8 mouse cellular contexts compared by ENCODE assay signal in genomic region chr5:24602751-24603343, GRCm38 (mm10). TPM values are rescaled to one million over a fixed set of nuclear protein-coding genes. Genes with fewer than 3 reads are reported as not detected.
DNase-seq lines count a peak whose midpoint lies in the region; ATAC-seq lines count a peak whose summit lies in the region.
"Had no signal": no experiment of that assay in that cellular context is flagged by ENCODE, and none has a peak within 500 bp of the region (broad histone marks: within the 10 kb centered on the region; RNA-seq: fewer than 3 reads in every experiment).

No protein-coding gene starts in this region.

- peak; percentile 85 for DNase-seq in R1 (ENCODE audit: low read depth, low spot score)
- peak; percentile 87 for DNase-seq in forebrain, embryonic 14.5 days (ENCODE audit: low spot score)
- peak; percentile 89 to 91 for DNase-seq in heart, postnatal 36 days
- peak; percentile 79 for DNase-seq in limb, embryonic 10.5 days (ENCODE audit: low spot score)
- DNase-seq in urinary bladder, postnatal 4 days (ENCODE audit: low spot score in 2 of 2) = peak; percentile 84 to 86

- intact Hi-C loops in heart, postnatal 36 days (cut with DNase I) = loop anchor here (5.0 kb wide), 1 partner anchor 151 kb away; the partner anchor contains the start of gene Agap3

- no peaks in the 10 kb centered on the region for H3K27me3 ChIP-seq in forebrain, embryonic 14.5 days (replicated peaks; ENCODE audit: control insufficient read depth, insufficient read depth, low read length)
- H3K27me3 ChIP-seq in limb, embryonic 10.5 days (ENCODE audit: low read depth, poor library complexity, severe bottlenecking) = peaks cover 42% of the 10 kb centered on the region
- 0 out of 2 replicates have a peak, but pooled peaks cover 4% of the 10 kb centered on the region for H3K27me3 ChIP-seq in midbrain, embryonic 12.5 days

- no peaks in the 10 kb centered on the region for H3K9me3 ChIP-seq in forebrain, embryonic 14.5 days (replicated peaks; ENCODE audit: control insufficient read depth, low read length)
- H3K9me3 ChIP-seq in limb, embryonic 10.5 days (replicated peaks) = no peaks in the 10 kb centered on the region
- H3K9me3 ChIP-seq in midbrain, embryonic 12.5 days = no peaks in the 10 kb centered on the region

- peaks cover 74% of the 10 kb centered on the region for H3K4me1 ChIP-seq in forebrain, embryonic 14.5 days (ENCODE audit: control insufficient read depth, insufficient read depth, low read length)
- peaks cover 89% of the 10 kb centered on the region for H3K4me1 ChIP-seq in limb, embryonic 10.5 days
- H3K4me1 ChIP-seq in midbrain, embryonic 12.5 days = peaks cover 80% of the 10 kb centered on the region

- H3K36me3 ChIP-seq in forebrain, embryonic 14.5 days (ENCODE audit: control insufficient read depth, insufficient read depth, low read length) = no peaks in the 10 kb centered on the region
- no peaks in the 10 kb centered on the region for H3K36me3 ChIP-seq in limb, embryonic 10.5 days
- no peaks in the 10 kb centered on the region for H3K36me3 ChIP-seq in midbrain, embryonic 12.5 days

- 2% methylated on average over 16 of the region's 16 CpGs for WGBS in forebrain, embryonic 14.5 days
- 1% methylated on average over 16 of the region's 16 CpGs for WGBS in limb, embryonic 10.5 days
- WGBS in midbrain, embryonic 12.5 days = under 1% methylated on average over 16 of the region's 16 CpGs

- H3K4me2 ChIP-seq in forebrain, embryonic 14.5 days (ENCODE audit: low read length) = peak overlapping the region; percentile 94
- peak overlapping the region; percentile 72 for H3K4me2 ChIP-seq in midbrain, embryonic 12.5 days (replicated peaks)

- ATAC-seq in cerebellum, adult (ENCODE audit: insufficient number of reproducible peaks, low FRiP score, low TSS enrichment) = peak; percentile 23; the same call in 1 of the 2 replicates
- ATAC-seq in forebrain, embryonic 14.5 days = peak; percentile 24; the same call in 1 of the 2 replicates
- ATAC-seq in midbrain, embryonic 12.5 days (ENCODE audit: low FRiP score, low read depth) = peak; percentile 20

- H3K4me3 ChIP-seq in forebrain, embryonic 14.5 days (ENCODE audit: low read depth, low read length) = peak overlapping the region; percentile 57
- H3K4me3 ChIP-seq in limb, embryonic 10.5 days = peak overlapping the region; percentile 65
- H3K4me3 ChIP-seq in midbrain, embryonic 12.5 days = peak overlapping the region; percentile 64

- H3K9ac ChIP-seq in forebrain, embryonic 14.5 days (ENCODE audit: low read length) = peak overlapping the region; percentile 84
- peak overlapping the region; percentile 86 for H3K9ac ChIP-seq in midbrain, embryonic 12.5 days (replicated peaks)

- peak overlapping the region; percentile 99 for H3K27ac ChIP-seq in forebrain, embryonic 14.5 days (ENCODE audit: low read depth, low read length)
- H3K27ac ChIP-seq in limb, embryonic 10.5 days = peak overlapping the region; percentile 97
- H3K27ac ChIP-seq in midbrain, embryonic 12.5 days (replicated peaks) = peak overlapping the region; percentile 99

RNA-seq across cellular contexts. Expression of gene Chpf2, which starts 16.3 kb away (rescaled TPM):
- 10.6 and 13.8 TPM in 2 replicates for polyA plus RNA-seq in forebrain, embryonic 14.5 days (2014; fragmentation: Nextera tagmentation; extraction: Ambion mirVana)
- 10 to 100 TPM; 10.8 to 11.6 TPM for total RNA-seq in heart, postnatal 36 days (2021)
- polyA plus RNA-seq in limb, embryonic 10.5 days (2016; fragmentation: Nextera tagmentation; extraction: Ambion mirVana) = 15.1 and 19.0 TPM in 2 replicates
- polyA plus RNA-seq in midbrain, embryonic 12.5 days (2016; fragmentation: Nextera tagmentation; extraction: Ambion mirVana) = 18.3 and 22.1 TPM in 2 replicates

RNA-seq across cellular contexts. Expression of gene Smarcd3, which starts 21.4 kb away (rescaled TPM):
- 170 and 177 TPM in 2 replicates for polyA plus RNA-seq in forebrain, embryonic 14.5 days (2014; fragmentation: Nextera tagmentation; extraction: Ambion mirVana)
- 10 to 100 TPM; 63.2 to 64.5 TPM for total RNA-seq in heart, postnatal 36 days (2021)
- 21.5 and 34.3 TPM in 2 replicates for polyA plus RNA-seq in limb, embryonic 10.5 days (2016; fragmentation: Nextera tagmentation; extraction: Ambion mirVana)
- polyA plus RNA-seq in midbrain, embryonic 12.5 days (2016; fragmentation: Nextera tagmentation; extraction: Ambion mirVana) = 108 and 120 TPM in 2 replicates

RNA-seq across cellular contexts. Expression of gene Abcf2, which starts 25.6 kb away (rescaled TPM):
- 111 and 112 TPM in 2 replicates for polyA plus RNA-seq in forebrain, embryonic 14.5 days (2014; fragmentation: Nextera tagmentation; extraction: Ambion mirVana)
- 10 to 100 TPM; 55.3 to 56.0 TPM for total RNA-seq in heart, postnatal 36 days (2021)
- polyA plus RNA-seq in limb, embryonic 10.5 days (2016; fragmentation: Nextera tagmentation; extraction: Ambion mirVana) = 177 and 197 TPM in 2 replicates
- 126 TPM in 2 replicates for polyA plus RNA-seq in midbrain, embryonic 12.5 days (2016; fragmentation: Nextera tagmentation; extraction: Ambion mirVana)

RNA-seq across cellular contexts. Expression of gene 4931409K22Rik, which starts 46.2 kb away (rescaled TPM):
- polyA plus RNA-seq in forebrain, embryonic 14.5 days (2014; fragmentation: Nextera tagmentation; extraction: Ambion mirVana) = 0.06 and 0.09 TPM in 2 replicates
- not detected for total RNA-seq in heart, postnatal 36 days (2021)
- 0.05 TPM in 1 of 2 replicates, not detected in the other for polyA plus RNA-seq in limb, embryonic 10.5 days (2016; fragmentation: Nextera tagmentation; extraction: Ambion mirVana)
- polyA plus RNA-seq in midbrain, embryonic 12.5 days (2016; fragmentation: Nextera tagmentation; extraction: Ambion mirVana) = 0.06 and 0.09 TPM in 2 replicates
- total RNA-seq: hematopoietic stem cell, adult 5-6 weeks had no signal

Comparison
In these comparisons a context has a peak if more than half of its experiments do, and no peak if none do; other contexts are left out.
1. Peak in every context shown above with its lines: DNase-seq, ATAC-seq, H3K4me3 ChIP-seq and H3K27ac ChIP-seq.